Mouse (Mus musculus) telencephalon, adult 2 months (tissue): Measurements from ENCODE around the gene Cxcl17.

Source experiments
- DNase-seq: peaks from one replicate; pipeline ENCODE4 v3.0.0-alpha.2; 2011; ENCODE audit warnings: low read depth, low spot score

Cxcl17 gene

GRCm38 (mm10) chr7:25369058-25369749 lies 43.5 kb downstream of the Cxcl17 start, which contains the start of gene Cnfn:
Cnfn (minus strand) TSS chr7:25369724.
- DNase-seq, result no peak

- DNase-seq, result no peak
Observed at GRCm38 (mm10) chr7:25368333-25368732, 44.4 kb downstream of the Cxcl17 start.

GRCm38 (mm10) chr7:25367632-25368293 lies 44.9 kb downstream of the Cxcl17 start:
- DNase-seq, result no peak

- no peak for DNase-seq
Observed at GRCm38 (mm10) chr7:25365937-25366625, 46.6 kb downstream of the Cxcl17 start.

- DNase-seq, result no peak
Observed at GRCm38 (mm10) chr7:25363632-25364031, 49.1 kb downstream of the Cxcl17 start.

- no peak for DNase-seq
Observed at GRCm38 (mm10) chr7:25363151-25363550, 49.5 kb downstream of the Cxcl17 start.

- DNase-seq, result no peak
Observed at GRCm38 (mm10) chr7:25358721-25359206, 53.9 kb downstream of the Cxcl17 start.
